Mouse (Mus musculus): ENCODE measurements around the gene Zfp62. TPM values are rescaled to one million over a fixed set of nuclear protein-coding genes. Genes with fewer than 3 reads are reported as not detected.
"Not testable (repeated sequence)": the region's sequence is repeated elsewhere in the genome, so short reads cannot be mapped to it uniquely, and the experiment has no call there.

Gene Zfp62
- polyA plus RNA-seq (2016; fragmentation: Nextera tagmentation; extraction: Ambion mirVana), result 50.4 and 58.5 TPM in 2 replicates

DNA sequence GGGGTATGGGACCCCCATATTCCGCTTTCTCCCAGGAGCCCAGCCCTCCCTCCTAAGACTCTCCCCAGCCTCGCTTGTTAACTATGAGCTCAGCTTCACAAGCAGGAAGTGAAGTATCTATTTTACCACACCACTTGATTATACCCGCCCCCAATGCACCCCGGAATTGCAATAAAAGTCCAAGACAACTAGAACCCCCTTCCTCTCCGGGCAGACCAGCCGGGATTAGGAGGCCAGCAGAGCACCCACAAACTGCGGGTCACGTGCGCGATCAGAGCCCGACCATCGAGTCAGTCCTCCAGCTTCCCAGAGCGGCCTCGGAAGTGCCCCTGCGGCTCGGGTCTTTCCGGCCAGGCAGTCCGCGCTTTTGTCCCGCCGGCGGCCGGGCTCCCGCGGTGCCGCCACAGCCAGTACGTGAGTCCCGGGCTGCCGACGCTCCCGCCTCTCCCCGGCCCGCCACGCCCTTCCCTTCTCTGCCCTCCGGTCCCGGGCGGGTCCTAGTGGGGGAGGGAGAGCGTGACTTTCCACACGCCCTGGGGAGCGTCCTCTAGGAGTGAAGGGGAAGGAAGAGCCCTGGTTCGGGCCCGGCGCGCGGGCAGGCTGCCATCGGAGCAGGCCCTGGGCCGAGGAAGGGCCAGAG, at the start of gene Zfp62:
Zfp62 (plus strand) TSS at position 164 of the 640 bp plus-strand sequence.
- H3K27ac ChIP-seq, result peak within 1 kb of the TSS; percentile 99
- peak within 1 kb of the TSS; percentile 74 for H3K4me2 ChIP-seq
- H3K4me1 ChIP-seq (replicated peaks), result peaks cover 11% of the 10 kb centered on the region
- H3K36me3 ChIP-seq, result peaks cover 16% of the 10 kb centered on the region
- no peaks in the 10 kb centered on the region for H3K27me3 ChIP-seq
- peak; percentile 92 for ATAC-seq (ENCODE audit: insufficient number of reproducible peaks, insufficient read depth, low FRiP score, low TSS enrichment, low read depth)
- H3K9ac ChIP-seq (replicated peaks), result peak within 1 kb of the TSS; percentile 97
- under 1% methylated on average over 45 of the region's 47 CpGs for WGBS
- no peaks in the 10 kb centered on the region for H3K9me3 ChIP-seq
- H3K4me3 ChIP-seq (replicated peaks), result peak within 1 kb of the TSS; percentile 88

DNA sequence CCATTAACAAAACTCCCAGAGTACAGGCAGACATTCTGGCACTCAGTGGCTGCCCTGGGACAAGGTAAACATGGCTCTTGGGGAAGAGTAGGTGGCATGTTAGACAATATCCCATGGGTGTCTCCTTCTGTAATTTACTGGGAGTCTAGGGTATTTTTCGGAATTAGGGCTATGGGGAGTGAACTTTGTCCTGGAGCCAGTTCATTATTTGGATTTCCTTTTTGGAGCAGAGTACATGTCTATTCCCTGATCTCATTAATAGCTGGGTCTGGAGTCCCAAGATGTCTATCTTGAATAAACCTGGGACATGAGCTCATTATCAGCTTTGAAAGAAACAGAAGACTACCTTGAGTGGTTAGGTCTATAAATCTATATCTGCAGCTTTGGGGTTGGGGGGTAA, 49.0 kb upstream of the Zfp62 start, which contains the start of gene Olfr1394:
Olfr1394 (plus strand) TSS at position 301 of the 400 bp plus-strand sequence.
- Histone ChIP-seq H3K36me3 (no peaks in the 10 kb centered on the region), H3K27me3 (no peaks in the 10 kb centered on the region), H3K9me3 (no peaks in the 10 kb centered on the region), H3K4me2 (no peak within 1 kb of the TSS), H3K4me1 (replicated peaks) (no peaks in the 10 kb centered on the region), H3K9ac (replicated peaks) (no peak within 1 kb of the TSS), H3K4me3 (replicated peaks) (no peak within 1 kb of the TSS), H3K27ac (no peak within 1 kb of the TSS)
- no peak for ATAC-seq (ENCODE audit: insufficient number of reproducible peaks, insufficient read depth, low FRiP score, low TSS enrichment, low read depth)
- 79% methylated on average over 1 of the region's 1 CpGs for WGBS

DNA sequence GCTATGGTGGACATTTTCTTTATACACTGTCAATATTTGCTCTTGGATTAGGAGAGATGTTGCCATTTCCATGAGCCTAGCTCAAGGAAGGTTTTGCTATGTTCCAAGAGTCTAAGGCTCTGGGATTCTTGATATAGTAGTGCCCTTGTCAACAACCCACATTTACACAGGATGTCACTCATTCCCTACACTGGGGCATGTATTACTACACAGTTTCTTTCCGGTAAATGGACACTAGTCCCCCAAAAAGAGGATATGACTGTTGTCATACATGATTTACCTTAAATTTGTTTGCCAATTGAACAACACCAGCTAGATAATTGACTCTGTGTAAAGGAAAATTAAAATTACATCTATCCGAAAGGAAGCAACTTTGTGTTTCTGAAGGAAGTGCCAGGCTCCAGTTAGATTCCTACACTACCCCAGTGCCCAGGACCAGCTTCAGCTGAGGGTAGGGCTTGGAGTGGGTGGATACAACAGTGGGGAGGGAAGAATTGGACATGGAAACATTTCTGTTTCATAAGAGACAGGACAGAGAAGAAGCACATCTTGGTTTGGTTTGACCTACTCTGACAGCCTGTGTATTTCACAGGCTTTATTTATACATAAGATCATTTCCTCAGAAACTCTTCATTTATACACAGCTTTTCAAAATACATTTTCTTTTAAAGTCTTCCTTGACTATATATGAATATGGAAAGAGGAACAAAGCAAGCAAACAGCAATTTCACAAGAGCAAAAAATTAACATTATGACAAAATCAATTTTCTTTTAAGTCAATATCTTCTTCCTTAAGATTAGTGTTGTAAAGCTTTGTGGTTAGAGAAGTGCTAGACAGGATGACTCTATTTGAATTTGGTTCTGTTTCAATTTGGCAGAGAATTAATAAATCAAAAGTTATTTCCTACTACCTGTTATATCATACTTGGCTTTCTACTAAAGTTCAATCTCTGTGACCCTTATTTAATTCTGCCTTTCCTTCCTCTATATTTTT, 46.0 kb upstream of the Zfp62 start:
- no peaks in the 10 kb centered on the region for H3K36me3 ChIP-seq
- H3K9me3 ChIP-seq, result no peaks in the 10 kb centered on the region
- ATAC-seq (ENCODE audit: insufficient number of reproducible peaks, insufficient read depth, low FRiP score, low TSS enrichment, low read depth), result no peak
- H3K4me2 ChIP-seq, result no peak overlapping the region
- 92% methylated on average over 2 of the region's 2 CpGs for WGBS
- no peaks in the 10 kb centered on the region for H3K4me1 ChIP-seq (replicated peaks)
- H3K27ac ChIP-seq, result no peak overlapping the region
- H3K27me3 ChIP-seq, result no peaks in the 10 kb centered on the region
- no peak overlapping the region for H3K4me3 ChIP-seq (replicated peaks)
- no peak overlapping the region for H3K9ac ChIP-seq (replicated peaks)

DNA sequence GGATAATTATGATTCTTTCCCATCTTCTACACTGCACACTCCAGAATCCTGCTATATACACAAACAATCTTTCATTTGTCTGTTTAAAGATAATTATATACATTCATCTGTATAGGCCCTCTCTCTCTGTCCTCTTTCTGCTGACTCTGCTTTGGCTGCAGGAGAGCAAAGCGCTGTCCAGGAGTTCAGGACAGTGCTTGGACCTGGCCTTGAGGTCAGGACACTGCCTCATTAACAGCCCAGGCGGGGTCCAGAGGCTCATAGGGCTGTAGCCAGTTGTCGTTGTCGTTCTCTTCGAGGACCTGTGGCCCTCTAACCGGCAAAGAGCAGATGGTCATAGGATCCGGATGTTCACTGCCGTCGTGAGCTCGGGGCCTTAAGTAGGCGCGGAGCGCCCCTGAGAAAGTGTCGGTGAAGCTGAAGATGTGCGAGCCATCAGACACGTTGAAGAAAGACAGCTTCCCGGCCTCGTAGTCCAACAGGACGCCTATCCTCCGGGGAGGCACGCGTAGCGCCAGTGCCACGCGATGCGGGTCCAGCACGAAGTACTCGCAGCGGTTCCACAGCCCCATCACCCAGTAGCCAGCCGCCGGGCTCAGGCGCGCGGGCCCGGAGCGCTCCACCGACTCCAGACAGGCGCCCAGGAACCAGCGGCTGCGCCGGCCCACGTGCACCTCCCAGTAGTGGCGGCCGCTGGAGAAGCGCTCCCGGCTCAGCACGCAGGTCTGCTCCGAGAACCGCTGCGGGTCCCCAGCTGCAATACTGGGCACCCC, 34.1 kb upstream of the Zfp62 start:
- H3K27me3 ChIP-seq, result peaks cover 38% of the 10 kb centered on the region
- no peaks in the 10 kb centered on the region for H3K36me3 ChIP-seq
- peaks cover 10% of the 10 kb centered on the region; the same call in 1 of the 2 replicates for H3K9me3 ChIP-seq
- peak overlapping the region; percentile 68 for H3K4me2 ChIP-seq
- no peak overlapping the region for H3K27ac ChIP-seq
- peak; percentile 59; the same call in 1 of the 2 replicates for ATAC-seq (ENCODE audit: insufficient number of reproducible peaks, insufficient read depth, low FRiP score, low TSS enrichment, low read depth)
- whole genome bisulfite sequencing, result 9% methylated on average over 50 of the region's 50 CpGs
- H3K4me1 ChIP-seq (replicated peaks), result 0 out of 2 replicates have a peak, but pooled peaks cover 2% of the 10 kb centered on the region
- H3K9ac ChIP-seq (replicated peaks), result peak overlapping the region; percentile 44
- peak overlapping the region; percentile 36 for H3K4me3 ChIP-seq (replicated peaks)

DNA sequence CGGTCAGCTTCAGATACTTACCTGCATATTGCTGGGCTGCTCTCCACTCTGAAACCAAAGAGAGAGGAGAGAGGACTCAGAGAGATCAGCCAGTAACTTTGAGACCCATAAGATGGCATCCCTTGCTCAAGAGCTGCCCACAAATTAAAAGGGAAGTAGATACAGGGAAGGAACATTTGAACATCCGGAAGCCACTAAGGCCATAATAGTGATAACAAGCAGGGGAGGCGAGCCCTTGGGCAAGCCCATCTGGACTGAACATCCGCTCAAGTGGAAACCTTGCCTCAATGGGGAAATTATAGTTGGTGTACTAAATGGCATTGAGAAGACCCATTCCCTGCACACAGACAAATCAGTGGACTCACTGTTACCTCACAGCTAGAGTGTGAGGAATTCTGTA, 32.5 kb upstream of the Zfp62 start:
- 90% methylated on average over 4 of the region's 4 CpGs for WGBS
- Histone ChIP-seq H3K9ac (replicated peaks) (no peak overlapping the region), H3K4me1 (replicated peaks) (0 out of 2 replicates have a peak, but pooled peaks cover 2% of the 10 kb centered on the region), H3K9me3 (peaks cover 6% of the 10 kb centered on the region; the same call in 1 of the 2 replicates), H3K27me3 (peaks cover 38% of the 10 kb centered on the region), H3K4me3 (replicated peaks) (no peak overlapping the region), H3K4me2 (no peak overlapping the region), H3K36me3 (no peaks in the 10 kb centered on the region), H3K27ac (no peak overlapping the region)
- ATAC-seq (ENCODE audit: insufficient number of reproducible peaks, insufficient read depth, low FRiP score, low TSS enrichment, low read depth), result no peak

DNA sequence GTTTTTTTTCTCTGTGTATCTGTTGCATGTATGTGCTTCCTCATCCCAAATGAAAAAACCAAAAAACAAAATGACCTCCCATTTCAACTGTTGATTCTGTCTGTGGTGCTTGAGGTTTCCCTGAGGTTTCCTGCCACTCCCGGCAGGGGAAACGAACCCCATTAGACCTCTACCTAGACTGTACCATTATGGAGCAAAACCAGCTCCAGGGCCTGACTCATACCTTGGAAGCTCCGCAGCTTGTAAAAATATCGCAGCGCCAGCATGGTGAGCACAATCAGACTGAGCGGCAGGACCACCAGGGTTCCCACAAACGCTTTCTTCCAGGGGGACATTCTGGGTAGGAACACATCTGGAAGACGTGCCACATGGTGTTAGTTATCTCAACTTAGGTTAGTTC, 27.7 kb upstream of the Zfp62 start:
- no peaks in the 10 kb centered on the region for H3K36me3 ChIP-seq
- no peaks in the 10 kb centered on the region for H3K9me3 ChIP-seq
- no peak overlapping the region for H3K4me3 ChIP-seq (replicated peaks)
- H3K4me1 ChIP-seq (replicated peaks), result no peaks in the 10 kb centered on the region
- 85% methylated on average over 8 of the region's 8 CpGs for WGBS
- H3K9ac ChIP-seq (replicated peaks), result no peak overlapping the region
- H3K27me3 ChIP-seq, result peaks cover 8% of the 10 kb centered on the region
- ATAC-seq (ENCODE audit: insufficient number of reproducible peaks, insufficient read depth, low FRiP score, low TSS enrichment, low read depth), result no peak
- H3K27ac ChIP-seq, result no peak overlapping the region
- no peak overlapping the region for H3K4me2 ChIP-seq

DNA sequence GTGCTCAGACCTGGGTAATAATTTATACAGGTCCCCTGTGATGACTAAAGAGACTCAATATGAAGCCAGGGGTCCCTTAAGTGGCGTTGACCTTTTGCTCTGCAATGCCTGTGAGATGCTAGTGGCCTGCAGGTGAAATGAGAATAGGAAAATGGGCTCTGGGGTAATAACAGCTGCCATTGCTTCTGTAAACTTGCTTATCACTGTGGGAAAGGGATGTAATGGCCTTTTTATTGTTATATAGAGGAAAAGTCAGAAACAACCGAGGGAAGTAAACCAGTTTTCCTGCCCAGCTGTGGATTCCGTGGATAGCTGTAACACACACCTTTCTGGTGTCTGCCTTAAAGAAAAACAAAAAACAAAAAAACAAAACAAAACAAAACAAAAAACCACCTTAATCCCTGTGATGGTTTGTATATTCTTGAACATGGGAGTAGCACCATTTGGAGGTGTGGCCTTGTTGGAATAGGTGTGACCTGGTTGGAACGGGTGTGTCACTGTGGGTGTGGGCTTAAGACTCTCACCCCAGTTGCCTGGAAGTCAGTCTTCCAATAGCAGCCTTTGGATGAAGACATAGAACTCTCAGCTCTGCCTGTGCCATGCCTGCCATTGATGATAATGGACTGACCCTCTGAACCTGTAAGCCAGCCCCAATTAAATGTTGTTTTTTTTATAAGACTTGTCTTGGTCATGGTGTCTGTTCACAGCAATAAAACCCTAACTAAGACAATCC, 26.9 kb upstream of the Zfp62 start:
- not testable (repeated sequence) for H3K9ac ChIP-seq (replicated peaks); ATAC-seq (ENCODE audit: insufficient number of reproducible peaks, insufficient read depth, low FRiP score, low TSS enrichment, low read depth); H3K36me3 ChIP-seq

DNA sequence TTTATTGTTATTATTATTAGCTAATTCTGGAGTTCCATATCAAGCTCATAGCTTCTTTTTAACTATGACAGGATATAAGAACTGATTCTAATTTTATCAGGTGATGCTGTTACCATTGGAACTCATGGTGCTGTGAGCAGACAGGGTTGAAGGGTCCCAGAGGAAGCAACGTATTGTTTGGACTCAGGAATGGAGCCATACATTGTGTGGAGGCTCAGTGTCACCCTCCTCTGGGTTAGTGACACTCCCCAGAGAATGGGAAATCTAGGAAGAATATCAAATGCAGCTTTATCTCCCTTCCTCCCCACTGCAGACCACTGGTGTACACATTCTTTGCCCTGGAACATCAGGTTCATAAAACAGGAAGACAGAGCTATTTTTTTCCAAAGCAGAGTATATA, 19.9 kb upstream of the Zfp62 start:
- H3K4me2 ChIP-seq, result no peak overlapping the region
- H3K9me3 ChIP-seq, result no peaks in the 10 kb centered on the region
- WGBS, result 65% methylated on average over 1 of the region's 1 CpGs
- no peak overlapping the region for H3K9ac ChIP-seq (replicated peaks)
- no peak overlapping the region for H3K27ac ChIP-seq
- H3K27me3 ChIP-seq, result no peaks in the 10 kb centered on the region
- H3K4me3 ChIP-seq (replicated peaks), result no peak overlapping the region
- H3K4me1 ChIP-seq (replicated peaks), result no peaks in the 10 kb centered on the region
- no peaks in the 10 kb centered on the region for H3K36me3 ChIP-seq
- no peak for ATAC-seq (ENCODE audit: insufficient number of reproducible peaks, insufficient read depth, low FRiP score, low TSS enrichment, low read depth)

More for the DNA sequence above, 26.9 kb upstream of the Zfp62 start:
- not testable (repeated sequence) for H3K4me1 ChIP-seq (replicated peaks); H3K4me3 ChIP-seq (replicated peaks); H3K9me3 ChIP-seq; H3K27ac ChIP-seq; H3K27me3 ChIP-seq; H3K4me2 ChIP-seq
- 64% methylated on average over 4 of the region's 4 CpGs for WGBS

DNA sequence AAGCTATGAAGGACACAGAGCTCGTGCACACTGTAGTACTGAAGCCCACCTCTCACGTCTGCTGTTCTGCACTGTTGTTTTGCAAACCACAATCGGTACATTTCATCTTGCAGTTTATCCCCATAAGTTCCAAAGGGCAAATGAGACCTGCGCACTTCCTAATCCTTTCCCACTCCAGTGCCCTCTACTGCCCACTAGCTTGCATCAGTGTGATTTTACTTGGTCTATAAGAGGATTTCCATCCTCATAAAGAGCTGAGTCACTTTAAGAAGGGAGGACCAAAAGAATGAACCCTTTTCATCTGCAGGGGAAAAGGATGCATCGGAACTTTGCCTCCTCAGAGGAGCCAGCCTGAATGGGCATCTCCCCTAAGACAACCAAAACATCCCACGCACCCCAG, 16.6 kb upstream of the Zfp62 start:
- no peaks in the 10 kb centered on the region for H3K27me3 ChIP-seq
- H3K27ac ChIP-seq, result no peak overlapping the region
- WGBS, result 87% methylated on average over 6 of the region's 6 CpGs
- H3K4me2 ChIP-seq, result no peak overlapping the region
- no peak for ATAC-seq (ENCODE audit: insufficient number of reproducible peaks, insufficient read depth, low FRiP score, low TSS enrichment, low read depth)
- no peak overlapping the region for H3K4me3 ChIP-seq (replicated peaks)
- H3K9ac ChIP-seq (replicated peaks), result no peak overlapping the region
- no peaks in the 10 kb centered on the region for H3K36me3 ChIP-seq
- no peaks in the 10 kb centered on the region for H3K4me1 ChIP-seq (replicated peaks)
- H3K9me3 ChIP-seq, result no peaks in the 10 kb centered on the region

DNA sequence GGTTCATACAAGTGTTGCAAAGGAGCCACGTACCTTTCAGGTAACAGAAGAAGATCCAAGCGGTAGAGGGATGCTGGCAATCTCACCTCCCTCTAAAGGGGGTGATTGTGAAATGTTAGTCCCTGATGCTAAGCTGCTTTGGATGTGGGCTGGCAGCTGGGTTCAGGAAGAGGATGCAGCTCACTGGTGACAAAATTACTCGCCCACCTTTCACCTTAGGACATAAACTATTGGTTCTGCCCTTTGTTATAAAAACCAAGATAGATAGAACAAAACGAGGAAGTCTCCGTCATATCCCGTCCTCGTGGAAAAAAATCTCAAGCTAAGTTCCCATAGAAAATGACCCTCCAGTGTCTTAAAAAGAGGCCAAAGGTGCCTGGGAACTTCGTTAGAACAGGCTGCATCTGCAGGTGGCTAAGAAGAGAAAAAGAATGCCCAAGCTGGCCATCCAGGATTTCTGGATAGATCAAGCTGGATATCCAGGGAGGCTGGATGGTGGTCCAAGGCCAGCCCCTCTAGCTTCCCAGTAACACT, 16.1 kb upstream of the Zfp62 start, which contains the start of gene Btnl9:
Btnl9 (minus strand) TSS at position 205 of the 534 bp plus-strand sequence.
- no peak within 1 kb of the TSS for H3K27ac ChIP-seq
- no peaks in the 10 kb centered on the region for H3K4me1 ChIP-seq (replicated peaks)
- ATAC-seq (ENCODE audit: insufficient number of reproducible peaks, insufficient read depth, low FRiP score, low TSS enrichment, low read depth), result no peak
- H3K4me2 ChIP-seq, result no peak within 1 kb of the TSS
- H3K9me3 ChIP-seq, result no peaks in the 10 kb centered on the region
- no peak within 1 kb of the TSS for H3K9ac ChIP-seq (replicated peaks)
- H3K4me3 ChIP-seq (replicated peaks), result no peak within 1 kb of the TSS
- WGBS, result 79% methylated on average over 8 of the region's 8 CpGs
- no peaks in the 10 kb centered on the region for H3K36me3 ChIP-seq
- no peaks in the 10 kb centered on the region for H3K27me3 ChIP-seq
